Mouse (Mus musculus): ENCODE results near the gene Vsx2. TPM values are rescaled to one million over a fixed set of nuclear protein-coding genes. Genes with fewer than 3 reads are reported as not detected.
A peak's percentile ranks its signal among the peaks of the same experiment; 100 is the strongest.
"Not testable (repeated sequence)": the region's sequence is repeated elsewhere in the genome, so short reads cannot be mapped to it uniquely, and the experiment has no call there.

Vsx2 gene
- 8.3 and 9.4 TPM in 2 replicates for polyA plus RNA-seq (2016; fragmentation: Nextera tagmentation; extraction: Ambion mirVana)

DNA sequence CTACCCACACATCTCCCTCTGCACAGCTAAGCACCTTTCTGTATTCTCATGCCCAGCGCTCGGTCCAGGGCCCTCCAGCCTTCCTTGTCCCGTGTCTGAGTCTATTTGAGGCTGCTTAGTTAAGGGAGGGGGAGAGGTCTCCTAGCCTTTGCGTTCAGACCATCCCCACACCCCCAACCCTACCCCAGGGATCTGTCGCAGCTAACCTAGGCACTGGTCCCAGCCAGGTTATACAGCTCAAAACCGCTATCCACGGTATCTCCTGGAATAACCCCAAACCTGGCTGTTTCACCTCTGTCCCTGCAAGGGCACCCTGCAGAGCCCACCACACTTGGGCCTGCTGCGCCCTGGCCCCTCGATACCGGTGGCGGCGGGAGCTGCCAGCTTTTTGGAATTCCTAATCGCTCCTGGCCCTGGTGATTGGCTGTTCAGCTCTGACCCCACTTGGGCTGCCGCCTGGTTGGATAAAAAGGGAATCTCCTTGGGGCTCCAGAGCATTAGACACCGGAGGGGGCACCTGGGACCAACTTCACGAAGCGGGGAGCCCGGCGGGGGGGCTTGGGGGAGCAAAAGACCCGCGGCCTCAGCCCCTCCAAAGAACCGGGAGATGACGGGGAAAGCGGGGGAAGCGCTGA is at the start of gene Vsx2:
Vsx2 (plus strand) TSS at position 427 of the 635 bp plus-strand sequence.
- H3K4me1 ChIP-seq = peaks cover 14% of the 10 kb centered on the region
- H3K4me3 ChIP-seq = peak within 1 kb of the TSS; percentile 16
- peaks cover 82% of the 10 kb centered on the region for H3K27me3 ChIP-seq
- H3K27ac ChIP-seq = no peak within 1 kb of the TSS
- H3K9ac ChIP-seq = no peak within 1 kb of the TSS
- WGBS = 2% methylated on average over 25 of the region's 25 CpGs
- H3K4me2 ChIP-seq (replicated peaks) = peak within 1 kb of the TSS; percentile 27
- no peaks in the 10 kb centered on the region for H3K36me3 ChIP-seq
- H3K9me3 ChIP-seq (replicated peaks) = no peaks in the 10 kb centered on the region
- ATAC-seq (ENCODE audit: low FRiP score) = no peak

DNA sequence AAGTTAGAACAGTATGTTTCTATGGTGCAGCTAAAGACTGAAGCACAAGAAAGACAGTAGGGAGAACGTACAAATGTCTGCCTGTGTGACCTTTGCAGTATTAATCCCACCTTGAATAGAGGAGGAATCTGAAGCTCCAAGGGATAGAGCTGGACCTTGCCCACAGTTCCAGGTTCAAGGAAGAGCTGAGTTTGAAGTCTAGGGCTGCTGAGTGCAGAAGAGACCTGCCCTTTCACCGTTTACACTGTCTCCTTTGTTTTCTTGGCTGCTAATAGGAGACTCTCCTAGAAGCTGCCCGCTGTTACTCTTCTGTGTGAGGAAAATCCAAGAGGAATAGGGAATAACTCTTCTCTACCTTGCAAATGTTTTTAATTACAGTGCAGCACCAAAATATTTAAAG is 45.8 kb upstream of the Vsx2 start:
- no peak overlapping the region for H3K4me2 ChIP-seq (replicated peaks)
- 55% methylated on average over 3 of the region's 3 CpGs for WGBS
- no peak overlapping the region for H3K9ac ChIP-seq
- no peak overlapping the region; the same call in 1 of the 2 replicates for H3K27ac ChIP-seq
- H3K4me1 ChIP-seq = peaks cover 7% of the 10 kb centered on the region
- no peaks in the 10 kb centered on the region for H3K36me3 ChIP-seq
- peaks cover 38% of the 10 kb centered on the region for H3K27me3 ChIP-seq
- no peak overlapping the region for H3K4me3 ChIP-seq
- H3K9me3 ChIP-seq (replicated peaks) = no peaks in the 10 kb centered on the region
- ATAC-seq (ENCODE audit: low FRiP score) = no peak

DNA sequence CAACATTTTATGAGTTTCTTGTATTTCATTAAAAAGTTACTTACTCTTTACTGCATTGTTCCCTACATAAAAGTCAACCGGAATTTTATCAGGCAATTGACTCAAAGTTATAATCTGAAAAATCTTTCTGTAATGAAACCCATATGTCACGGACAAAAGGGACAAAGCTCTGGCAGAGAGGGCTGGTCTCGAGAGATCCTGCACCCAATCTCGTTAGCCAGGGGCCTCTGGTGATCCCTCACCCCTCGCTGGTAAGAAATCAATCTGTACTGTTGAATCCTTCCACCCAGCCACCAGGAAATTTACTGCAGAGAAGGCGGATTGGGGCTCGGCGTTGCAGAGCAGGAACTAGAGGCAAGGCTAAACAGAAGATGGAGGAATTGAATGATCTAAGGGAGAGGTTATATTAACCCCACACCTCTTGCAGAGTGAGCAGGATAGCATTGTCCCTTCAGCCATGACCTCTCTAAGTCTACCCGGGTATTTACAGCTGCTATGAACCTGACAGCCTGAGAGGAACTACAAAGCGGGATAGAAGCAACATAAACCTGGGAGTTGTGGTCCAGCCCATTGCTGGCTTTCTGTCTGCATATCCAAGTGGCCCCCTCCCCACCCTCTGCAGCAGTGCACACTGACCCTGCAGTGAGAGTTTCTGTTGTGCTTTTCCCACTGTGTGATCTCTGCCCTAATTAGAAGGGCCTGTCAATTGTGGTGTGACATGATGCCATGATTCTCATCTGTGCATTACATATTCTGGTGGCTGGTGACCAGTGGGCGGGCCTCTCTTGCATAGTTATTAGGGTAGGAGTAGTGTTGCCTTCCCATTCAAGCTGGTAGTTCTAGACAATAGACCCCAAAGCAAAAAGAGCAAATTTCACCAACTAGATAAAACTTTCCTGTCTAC is 45.2 kb upstream of the Vsx2 start:
- 58% methylated on average over 11 of the region's 11 CpGs for WGBS
- Histone ChIP-seq H3K4me2 (replicated peaks) (no peak overlapping the region), H3K9ac (no peak overlapping the region), H3K9me3 (replicated peaks) (no peaks in the 10 kb centered on the region), H3K36me3 (no peaks in the 10 kb centered on the region), H3K4me3 (no peak overlapping the region), H3K27me3 (peaks cover 45% of the 10 kb centered on the region), H3K4me1 (peaks cover 7% of the 10 kb centered on the region), H3K27ac (0 out of 2 replicates have a peak overlapping the region, but pooled peaks have one; percentile 44)
- ATAC-seq (ENCODE audit: low FRiP score) = no peak

DNA sequence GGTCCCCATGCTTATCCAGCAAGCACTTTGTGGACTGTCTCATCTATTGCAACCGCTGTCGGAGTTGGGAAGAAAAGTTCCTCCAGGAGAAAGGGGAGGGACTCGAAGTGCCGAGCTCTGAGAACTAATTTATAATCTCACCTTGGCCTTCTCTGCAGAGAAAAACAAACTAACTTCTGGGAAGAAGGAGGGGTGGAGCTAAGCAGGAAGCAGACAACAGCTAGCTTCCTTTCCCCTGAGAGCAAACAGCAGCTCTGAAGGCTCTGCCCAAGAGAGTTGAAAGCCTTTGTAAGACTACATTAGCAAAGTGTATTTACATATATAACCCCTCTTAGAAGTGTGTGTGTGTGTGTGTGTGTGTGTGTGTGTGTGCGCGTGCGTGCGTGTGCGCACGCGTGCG is 44.1 kb upstream of the Vsx2 start:
- Histone ChIP-seq H3K36me3 (no peaks in the 10 kb centered on the region), H3K4me1 (peaks cover 7% of the 10 kb centered on the region), H3K4me3 (no peak overlapping the region), H3K4me2 (replicated peaks) (no peak overlapping the region), H3K9ac (no peak overlapping the region), H3K27me3 (peaks cover 53% of the 10 kb centered on the region), H3K27ac (no peak overlapping the region), H3K9me3 (replicated peaks) (no peaks in the 10 kb centered on the region)
- ATAC-seq (ENCODE audit: low FRiP score) = no peak
- WGBS = 87% methylated on average over 12 of the region's 12 CpGs

DNA sequence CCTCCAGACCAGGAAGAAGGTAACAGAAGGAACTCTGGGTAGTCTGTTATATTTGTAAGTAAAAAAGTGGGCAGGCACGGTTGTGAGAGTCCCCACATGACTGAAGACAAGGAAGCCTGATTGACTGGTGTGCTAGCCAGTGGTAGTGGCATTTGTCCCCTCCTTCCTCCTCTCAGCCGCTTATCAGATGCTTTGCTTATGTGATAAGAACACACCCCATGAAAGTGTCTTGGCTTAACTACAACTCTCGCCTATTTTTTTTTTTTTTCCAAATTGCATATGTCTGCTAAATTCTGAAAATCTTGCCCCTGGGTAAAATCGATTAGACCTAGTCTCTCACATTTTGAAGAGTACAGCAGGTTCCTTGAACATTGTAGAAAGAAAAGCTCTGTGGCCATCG is 39.1 kb upstream of the Vsx2 start:
- H3K27me3 ChIP-seq = peaks cover 73% of the 10 kb centered on the region
- no peak for ATAC-seq (ENCODE audit: low FRiP score)
- H3K4me2 ChIP-seq (replicated peaks) = no peak overlapping the region
- no peaks in the 10 kb centered on the region for H3K9me3 ChIP-seq (replicated peaks)
- no peak overlapping the region for H3K9ac ChIP-seq
- 90% methylated on average over 5 of the region's 5 CpGs for WGBS
- no peak overlapping the region for H3K27ac ChIP-seq
- H3K36me3 ChIP-seq = peaks cover 3% of the 10 kb centered on the region; the same call in 1 of the 2 replicates
- no peak overlapping the region for H3K4me3 ChIP-seq
- peaks cover 23% of the 10 kb centered on the region for H3K4me1 ChIP-seq

DNA sequence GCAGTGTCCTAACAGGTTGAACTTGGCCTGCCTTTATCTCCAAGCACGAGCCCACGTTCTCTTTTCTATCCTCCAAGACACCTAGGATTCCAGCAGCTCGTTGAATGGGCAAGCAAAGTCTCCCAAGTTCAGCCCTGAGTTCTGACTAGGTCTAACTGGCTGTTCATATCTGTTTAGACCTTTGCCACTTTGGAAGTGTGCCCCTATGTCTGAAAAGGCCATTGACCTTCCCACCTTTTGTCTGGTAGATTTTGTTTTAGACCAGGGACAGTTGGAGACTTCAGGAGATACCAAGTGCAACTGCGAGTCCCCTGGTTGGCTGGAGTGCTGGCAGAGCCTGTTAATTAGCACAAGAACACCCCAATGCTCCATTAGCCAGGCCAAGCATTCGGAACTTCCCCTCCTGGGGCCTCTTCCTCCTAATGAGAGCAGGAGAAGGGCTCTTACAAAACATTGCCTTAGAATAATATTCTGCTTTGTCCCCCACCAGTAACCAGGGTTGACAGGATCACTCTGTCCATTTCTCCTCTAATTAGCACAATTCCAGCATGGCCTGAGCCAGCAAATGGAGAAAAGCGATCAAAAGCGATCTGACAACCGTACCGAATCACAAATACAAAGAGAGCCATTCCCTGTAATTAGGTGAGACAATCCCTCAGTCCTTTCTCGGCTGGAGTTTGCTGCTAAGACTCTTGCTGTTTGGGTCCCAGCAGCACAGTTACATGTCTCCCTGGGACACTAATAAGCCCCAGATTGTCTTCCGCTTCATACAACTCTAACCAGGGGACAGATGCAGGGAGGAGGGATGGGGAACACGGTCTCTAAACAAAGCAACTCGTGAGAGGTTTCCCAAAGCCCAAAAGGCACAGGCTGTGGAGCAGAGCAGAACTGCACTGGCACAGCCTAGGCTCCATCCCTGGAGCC is 37.4 kb upstream of the Vsx2 start:
- no peaks in the 10 kb centered on the region for H3K9me3 ChIP-seq (replicated peaks)
- H3K4me3 ChIP-seq = no peak overlapping the region
- no peak overlapping the region for H3K9ac ChIP-seq
- no peak overlapping the region for H3K4me2 ChIP-seq (replicated peaks)
- peaks cover 74% of the 10 kb centered on the region for H3K27me3 ChIP-seq
- H3K4me1 ChIP-seq = peaks cover 23% of the 10 kb centered on the region
- ATAC-seq (ENCODE audit: low FRiP score) = peak; percentile 91
- peak overlapping the region; percentile 32 for H3K27ac ChIP-seq
- WGBS = 34% methylated on average over 13 of the region's 13 CpGs
- H3K36me3 ChIP-seq = peaks cover 3% of the 10 kb centered on the region; the same call in 1 of the 2 replicates

DNA sequence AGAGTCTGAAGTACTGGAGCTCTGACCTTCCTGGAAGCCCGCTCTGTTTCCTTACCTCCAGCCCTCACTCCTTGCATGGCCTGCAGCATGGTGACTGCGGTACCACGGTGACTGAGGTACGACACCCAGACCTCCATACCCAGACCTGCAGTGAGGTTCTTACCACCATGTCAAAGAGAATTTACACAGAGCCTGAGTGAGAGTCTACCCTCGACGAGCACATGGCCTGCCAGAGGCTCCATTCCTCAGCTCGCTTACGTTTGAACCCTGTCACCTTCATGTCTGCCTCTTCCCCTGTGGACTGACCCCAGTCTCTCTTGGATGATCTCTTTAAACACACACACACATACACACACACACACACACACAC is 36.7 kb upstream of the Vsx2 start:
- Histone ChIP-seq H3K27ac (peak overlapping the region; percentile 32; the same call in 1 of the 2 replicates), H3K4me1 (peaks cover 23% of the 10 kb centered on the region), H3K27me3 (peaks cover 67% of the 10 kb centered on the region), H3K4me2 (replicated peaks) (no peak overlapping the region), H3K9me3 (replicated peaks) (no peaks in the 10 kb centered on the region), H3K9ac (no peak overlapping the region), H3K4me3 (no peak overlapping the region), H3K36me3 (peaks cover 3% of the 10 kb centered on the region; the same call in 1 of the 2 replicates)
- no peak; the same call in 1 of the 2 replicates for ATAC-seq (ENCODE audit: low FRiP score)
- 60% methylated on average over 8 of the region's 8 CpGs for WGBS

DNA sequence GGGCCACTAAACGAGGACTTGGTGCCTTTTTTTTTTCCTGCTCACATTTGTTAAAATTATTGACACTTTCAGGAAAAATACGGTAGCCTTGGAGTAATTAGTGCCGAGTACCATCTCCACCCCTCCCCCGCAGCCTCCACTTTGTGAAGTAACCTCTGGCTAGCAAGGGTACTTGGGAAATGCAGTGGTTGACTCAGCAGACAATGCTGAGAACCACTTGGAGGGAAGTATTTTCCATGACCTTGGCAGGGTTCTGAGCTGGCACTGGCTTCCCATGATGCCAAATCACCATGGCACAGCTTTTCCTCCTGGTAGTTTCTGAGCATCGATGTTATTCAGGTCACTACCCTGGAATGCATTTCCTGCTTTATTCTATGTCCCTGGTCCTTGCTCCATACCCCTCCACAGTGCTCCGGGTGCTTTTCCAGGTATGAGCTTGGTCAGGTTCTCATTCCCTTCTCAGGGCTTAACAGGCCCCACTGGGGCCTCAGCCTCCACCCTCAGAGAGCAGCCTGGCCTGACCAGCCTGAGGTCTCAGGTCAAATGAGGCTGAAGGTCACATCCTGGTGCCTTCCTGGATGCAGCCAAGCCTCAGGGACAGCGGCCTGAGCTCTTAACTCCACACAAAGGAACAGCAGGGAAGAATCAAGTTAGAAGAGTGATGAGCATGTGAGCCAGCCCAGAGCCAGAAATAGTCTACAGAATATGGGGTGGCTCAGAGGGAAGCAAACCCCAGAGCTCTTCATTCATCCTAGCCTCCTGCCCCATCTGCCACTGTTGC is 35.7 kb upstream of the Vsx2 start:
- Histone ChIP-seq H3K4me1 (peaks cover 23% of the 10 kb centered on the region), H3K4me3 (no peak overlapping the region), H3K27me3 (peaks cover 67% of the 10 kb centered on the region), H3K9ac (no peak overlapping the region), H3K4me2 (replicated peaks) (no peak overlapping the region), H3K27ac (no peak overlapping the region), H3K36me3 (peaks cover 3% of the 10 kb centered on the region; the same call in 1 of the 2 replicates), H3K9me3 (replicated peaks) (no peaks in the 10 kb centered on the region)
- no peak for ATAC-seq (ENCODE audit: low FRiP score)
- 75% methylated on average over 7 of the region's 7 CpGs for WGBS

DNA sequence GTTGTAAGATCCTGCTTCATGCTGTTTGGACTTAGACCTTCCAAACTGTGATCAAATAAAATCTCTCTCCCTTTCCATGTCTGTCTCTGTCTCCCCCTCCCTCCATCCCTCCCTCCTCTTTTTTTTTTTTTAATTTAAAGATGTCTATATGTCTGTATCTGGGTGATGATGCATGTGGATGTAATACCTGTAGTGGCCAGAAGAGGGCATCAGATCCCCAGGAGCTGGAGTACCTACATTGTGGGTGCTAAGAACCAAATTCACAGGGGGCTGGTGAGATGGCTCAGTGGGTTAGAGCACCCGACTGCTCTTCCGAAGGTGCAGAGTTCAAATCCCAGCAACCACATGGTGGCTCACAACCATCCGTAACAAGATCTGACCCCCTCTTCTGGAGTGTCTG is 30.0 kb upstream of the Vsx2 start:
- H3K27ac ChIP-seq; H3K9me3 ChIP-seq (replicated peaks); H3K4me2 ChIP-seq (replicated peaks); H3K4me1 ChIP-seq; ATAC-seq (ENCODE audit: low FRiP score); H3K9ac ChIP-seq; H3K36me3 ChIP-seq; H3K4me3 ChIP-seq: not testable (repeated sequence)
- H3K27me3 ChIP-seq = peaks cover 49% of the 10 kb centered on the region
- 88% methylated on average over 3 of the region's 3 CpGs for WGBS

DNA sequence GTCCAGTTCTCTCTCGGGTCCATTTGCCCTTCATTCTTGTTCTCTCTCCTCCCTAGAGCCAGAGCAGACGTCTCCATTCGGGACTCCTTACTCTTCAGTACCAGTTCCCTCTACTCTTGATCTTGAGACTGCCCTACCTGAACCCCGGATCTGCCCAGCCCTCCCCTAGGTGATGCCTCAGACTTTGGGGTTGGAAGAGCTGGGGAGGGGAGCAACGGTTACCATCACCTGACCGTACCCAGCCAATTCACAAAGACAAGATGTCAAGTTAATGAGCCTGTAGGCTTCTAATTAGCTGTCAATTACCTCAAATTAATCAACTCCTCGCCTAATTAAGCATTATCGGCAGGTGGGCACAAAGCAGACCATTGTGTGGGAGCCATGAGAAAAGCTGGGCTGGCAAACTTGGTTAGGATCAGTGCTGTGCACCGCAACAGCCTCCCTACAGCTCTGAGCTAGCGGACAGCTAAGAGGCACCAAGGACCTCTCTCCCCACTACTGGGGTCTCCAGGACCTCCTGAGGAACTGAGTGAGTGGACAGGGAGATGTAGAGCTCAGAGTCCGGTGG is 28.1 kb upstream of the Vsx2 start:
- no peak for ATAC-seq (ENCODE audit: low FRiP score)
- Histone ChIP-seq H3K36me3 (no peaks in the 10 kb centered on the region), H3K27me3 (peaks cover 35% of the 10 kb centered on the region), H3K4me3 (no peak overlapping the region), H3K4me1 (no peaks in the 10 kb centered on the region), H3K9me3 (replicated peaks) (no peaks in the 10 kb centered on the region), H3K4me2 (replicated peaks) (no peak overlapping the region), H3K9ac (no peak overlapping the region), H3K27ac (no peak overlapping the region)
- 70% methylated on average over 11 of the region's 11 CpGs for WGBS

DNA sequence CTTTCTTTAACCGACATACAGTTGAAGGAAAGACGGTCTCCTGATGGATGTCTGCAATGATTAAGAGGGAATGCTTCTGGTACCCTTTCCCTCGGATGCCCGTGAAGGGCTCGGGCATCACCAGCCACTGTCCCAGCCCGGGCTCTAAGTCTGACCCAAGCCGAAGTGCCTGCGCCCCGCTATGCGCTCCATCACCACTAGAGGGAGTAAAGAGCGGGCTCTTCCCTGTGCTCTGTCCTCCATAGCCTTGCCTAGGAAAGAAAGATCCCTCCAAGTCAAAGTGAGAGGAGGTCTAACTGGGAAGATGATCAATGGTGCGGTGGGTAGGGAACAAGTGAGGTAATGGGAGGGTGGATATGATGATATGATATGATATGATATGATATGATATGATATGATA is 23.5 kb upstream of the Vsx2 start:
- 6% methylated on average over 12 of the region's 12 CpGs for WGBS
- Histone ChIP-seq H3K4me3 (no peak overlapping the region), H3K9ac (no peak overlapping the region; the same call in 1 of the 2 replicates), H3K4me2 (replicated peaks) (no peak overlapping the region), H3K9me3 (replicated peaks) (no peaks in the 10 kb centered on the region), H3K4me1 (no peaks in the 10 kb centered on the region), H3K27me3 (peaks cover 36% of the 10 kb centered on the region), H3K27ac (no peak overlapping the region), H3K36me3 (no peaks in the 10 kb centered on the region)
- ATAC-seq (ENCODE audit: low FRiP score) = peak; percentile 75
